Mouse (Mus musculus): ENCODE measurements around the gene BC052040. TPM values are rescaled to one million over a fixed set of nuclear protein-coding genes. Genes with fewer than 3 reads are reported as not detected.

Gene BC052040
- polyA plus RNA-seq, 1 experiment: 1.6 TPM

- H3K36me3 ChIP-seq (ENCODE audit: control insufficient read depth, insufficient read depth, low read length): no peaks in the 10 kb centered on the region
- no peaks in the 10 kb centered on the region for H3K27me3 ChIP-seq (ENCODE audit: control insufficient read depth, insufficient read depth, low read length)
- no peak overlapping the region for H3K4me3 ChIP-seq (ENCODE audit: low read depth, low read length)
- WGBS: 21% methylated on average over 6 of the region's 6 CpGs
- TF ChIP-seq POLR2A (IDR thresholded peaks at IDR 0.05; ENCODE audit: low read depth, low read length): no peak
- no peak for TF ChIP-seq CTCF (IDR thresholded peaks at IDR 0.05; ENCODE audit: extremely low read depth, insufficient read length, insufficient replicate concordance, low read depth, low read length)
- peaks cover 10% of the 10 kb centered on the region; the same call in 1 of the 2 replicates for H3K4me1 ChIP-seq (ENCODE audit: control insufficient read depth, insufficient read depth, insufficient read length, low read length)
- peak overlapping the region; percentile 28; the same call in 1 of the 2 replicates for H3K27ac ChIP-seq (ENCODE audit: insufficient read depth, low read depth, low read length)
Measured at GRCm38 (mm10) chr2:115757685-115758084, 176.2 kb downstream of the BC052040 start.

GRCm38 (mm10) chr2:115758542-115758941 lies 177.0 kb downstream of the BC052040 start:
- Histone ChIP-seq H3K27me3 (ENCODE audit: control insufficient read depth, insufficient read depth, low read length) (no peaks in the 10 kb centered on the region), H3K4me1 (ENCODE audit: control insufficient read depth, insufficient read depth, insufficient read length, low read length) (peaks cover 10% of the 10 kb centered on the region; the same call in 1 of the 2 replicates)
- 29% methylated on average over 6 of the region's 6 CpGs for WGBS

GRCm38 (mm10) chr2:115764595-115765305 lies 183.2 kb downstream of the BC052040 start:
- WGBS: 77% methylated on average over 8 of the region's 8 CpGs
- Histone ChIP-seq H3K27ac (ENCODE audit: insufficient read depth, low read depth, low read length) (no peak overlapping the region), H3K4me3 (ENCODE audit: low read depth, low read length) (no peak overlapping the region), H3K27me3 (ENCODE audit: control insufficient read depth, insufficient read depth, low read length) (no peaks in the 10 kb centered on the region), H3K36me3 (ENCODE audit: control insufficient read depth, insufficient read depth, low read length) (no peaks in the 10 kb centered on the region), H3K4me1 (ENCODE audit: control insufficient read depth, insufficient read depth, insufficient read length, low read length) (no peaks in the 10 kb centered on the region)
- no peak for TF ChIP-seq CTCF (IDR thresholded peaks at IDR 0.05; ENCODE audit: extremely low read depth, insufficient read length, insufficient replicate concordance, low read depth, low read length)
- TF ChIP-seq POLR2A (IDR thresholded peaks at IDR 0.05; ENCODE audit: low read depth, low read length): no peak

More at GRCm38 (mm10) chr2:115758542-115758941, 177.0 kb downstream of the BC052040 start:
- no peak for TF ChIP-seq CTCF (IDR thresholded peaks at IDR 0.05; ENCODE audit: extremely low read depth, insufficient read length, insufficient replicate concordance, low read depth, low read length)
- no peak for TF ChIP-seq POLR2A (IDR thresholded peaks at IDR 0.05; ENCODE audit: low read depth, low read length)
- no peak overlapping the region for H3K4me3 ChIP-seq (ENCODE audit: low read depth, low read length)
- no peak overlapping the region for H3K27ac ChIP-seq (ENCODE audit: insufficient read depth, low read depth, low read length)
- H3K36me3 ChIP-seq (ENCODE audit: control insufficient read depth, insufficient read depth, low read length): no peaks in the 10 kb centered on the region

GRCm38 (mm10) chr2:115769597-115770305 lies 188.2 kb downstream of the BC052040 start:
- Histone ChIP-seq H3K4me1 (ENCODE audit: control insufficient read depth, insufficient read depth, insufficient read length, low read length) (no peaks in the 10 kb centered on the region), H3K4me3 (ENCODE audit: low read depth, low read length) (no peak overlapping the region), H3K27me3 (ENCODE audit: control insufficient read depth, insufficient read depth, low read length) (no peaks in the 10 kb centered on the region), H3K36me3 (ENCODE audit: control insufficient read depth, insufficient read depth, low read length) (no peaks in the 10 kb centered on the region), H3K27ac (ENCODE audit: insufficient read depth, low read depth, low read length) (no peak overlapping the region)
- TF ChIP-seq POLR2A (IDR thresholded peaks at IDR 0.05; ENCODE audit: low read depth, low read length): no peak
- TF ChIP-seq CTCF (IDR thresholded peaks at IDR 0.05; ENCODE audit: extremely low read depth, insufficient read length, insufficient replicate concordance, low read depth, low read length): no peak
- WGBS: 89% methylated on average over 10 of the region's 10 CpGs

GRCm38 (mm10) chr2:115772709-115773108 lies 191.2 kb downstream of the BC052040 start:
- TF ChIP-seq POLR2A (IDR thresholded peaks at IDR 0.05; ENCODE audit: low read depth, low read length) (no peak), CTCF (IDR thresholded peaks at IDR 0.05; ENCODE audit: extremely low read depth, insufficient read length, insufficient replicate concordance, low read depth, low read length) (no peak)
- H3K4me1 ChIP-seq (ENCODE audit: control insufficient read depth, insufficient read depth, insufficient read length, low read length): no peaks in the 10 kb centered on the region; the same call in 1 of the 2 replicates
- WGBS: 87% methylated on average over 1 of the region's 1 CpGs

GRCm38 (mm10) chr2:115774153-115774908 lies 192.8 kb downstream of the BC052040 start:
- no peaks in the 10 kb centered on the region for H3K27me3 ChIP-seq (ENCODE audit: control insufficient read depth, insufficient read depth, low read length)
- H3K27ac ChIP-seq (ENCODE audit: insufficient read depth, low read depth, low read length): no peak overlapping the region
- peaks cover 1% of the 10 kb centered on the region; the same call in 1 of the 2 replicates for H3K36me3 ChIP-seq (ENCODE audit: control insufficient read depth, insufficient read depth, low read length)
- TF ChIP-seq POLR2A (IDR thresholded peaks at IDR 0.05; ENCODE audit: low read depth, low read length) (no peak), CTCF (IDR thresholded peaks at IDR 0.05; ENCODE audit: extremely low read depth, insufficient read length, insufficient replicate concordance, low read depth, low read length) (no peak)
- H3K4me1 ChIP-seq (ENCODE audit: control insufficient read depth, insufficient read depth, insufficient read length, low read length): no peaks in the 10 kb centered on the region; the same call in 1 of the 2 replicates
- WGBS: 76% methylated on average over 5 of the region's 5 CpGs
- H3K4me3 ChIP-seq (ENCODE audit: low read depth, low read length): no peak overlapping the region

More at GRCm38 (mm10) chr2:115772709-115773108, 191.2 kb downstream of the BC052040 start:
- peaks cover 1% of the 10 kb centered on the region; the same call in 1 of the 2 replicates for H3K36me3 ChIP-seq (ENCODE audit: control insufficient read depth, insufficient read depth, low read length)
- H3K4me3 ChIP-seq (ENCODE audit: low read depth, low read length): no peak overlapping the region
- no peak overlapping the region for H3K27ac ChIP-seq (ENCODE audit: insufficient read depth, low read depth, low read length)
- H3K27me3 ChIP-seq (ENCODE audit: control insufficient read depth, insufficient read depth, low read length): no peaks in the 10 kb centered on the region
